Mouse (Mus musculus) splenic B cell, adult 2 months (primary cell): ENCODE measurements around the gene Axdnd1.

Experiments
- DNase-seq: peaks from one replicate; pipeline ENCODE4 v3.0.0-alpha.2; 2011; ENCODE audit warnings: low read depth, low spot score
- H3K27me3 ChIP-seq: 2 replicates; pipeline ENCODE4 v1.6.1; 2012; ENCODE audit warnings: mild to moderate bottlenecking, low read length, moderate library complexity, mixed read lengths; ENCODE audit not compliant: control insufficient read depth, poor library complexity, insufficient read depth, severe bottlenecking
- H3K36me3 ChIP-seq: 2 replicates; pipeline ENCODE4 v1.6.1; 2012; ENCODE audit warnings: mild to moderate bottlenecking, low read length, moderate library complexity, mixed read lengths; ENCODE audit not compliant: control insufficient read depth, poor library complexity, insufficient read depth, severe bottlenecking

Gene Axdnd1

DNA sequence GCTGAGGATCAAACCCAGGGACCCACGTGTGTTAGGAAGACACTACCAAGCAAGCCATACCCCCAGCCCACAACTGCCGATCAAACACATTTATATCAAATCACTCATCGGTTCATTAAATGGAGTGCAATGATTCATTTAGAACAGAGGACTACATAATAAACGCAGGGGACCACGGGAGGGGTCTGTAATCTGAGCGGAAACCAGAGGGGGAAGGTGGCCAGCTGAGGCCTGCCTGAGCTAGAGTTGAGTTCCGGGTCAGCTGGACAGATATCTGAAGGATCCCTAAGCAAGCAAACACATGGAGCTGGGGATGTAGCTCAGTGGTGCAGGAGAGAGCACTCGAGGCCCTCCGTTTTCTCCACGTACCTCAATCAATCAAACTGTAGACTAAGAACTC, 32.9 kb upstream of the Axdnd1 start:
- peaks cover 10% of the 10 kb centered on the region for H3K36me3 ChIP-seq
- DNase-seq: no peak
- H3K27me3 ChIP-seq: no peaks in the 10 kb centered on the region

DNA sequence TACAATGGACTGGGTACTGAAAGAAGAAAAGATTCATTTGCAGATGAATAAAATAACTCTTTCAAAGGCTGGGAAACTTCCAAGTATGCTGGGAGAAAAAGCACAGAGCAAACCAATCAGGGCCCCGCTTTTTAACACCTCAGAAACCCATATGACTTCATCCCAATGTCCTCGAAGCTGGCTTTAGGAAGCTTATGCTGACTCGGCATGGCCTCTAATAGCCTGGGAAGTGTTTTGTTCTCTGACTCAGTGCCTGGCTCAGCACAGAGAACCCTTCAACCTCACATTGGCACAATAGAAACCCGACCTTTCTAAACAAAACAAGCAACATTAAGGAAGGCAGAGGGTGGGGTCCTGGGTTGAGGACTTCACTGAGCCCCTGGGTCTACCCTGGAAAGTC, 29.5 kb upstream of the Axdnd1 start:
- no peak for DNase-seq
- Histone ChIP-seq H3K27me3 (no peaks in the 10 kb centered on the region), H3K36me3 (peaks cover 12% of the 10 kb centered on the region)

DNA sequence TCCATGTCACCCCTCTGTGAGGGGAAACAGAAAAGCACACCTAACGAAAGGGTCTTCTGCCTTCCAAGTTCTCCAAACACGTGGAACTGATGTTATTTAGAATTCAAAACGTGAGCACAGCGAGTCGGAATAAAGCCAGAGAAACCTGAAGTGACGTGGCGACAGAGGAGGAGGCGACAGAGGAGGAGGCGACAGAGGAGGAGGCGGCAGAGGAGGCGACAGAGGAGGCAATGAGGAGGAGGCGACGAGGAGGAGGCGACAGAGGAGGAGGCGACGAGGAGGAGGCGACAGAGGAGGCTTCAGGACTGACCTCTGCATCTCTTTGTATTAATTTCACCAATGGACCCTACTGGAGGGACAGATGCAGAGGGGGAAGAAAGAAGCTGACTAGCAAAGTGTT, 28.7 kb upstream of the Axdnd1 start:
- DNase-seq: no peak
- Histone ChIP-seq H3K36me3 (peaks cover 10% of the 10 kb centered on the region), H3K27me3 (no peaks in the 10 kb centered on the region)

DNA sequence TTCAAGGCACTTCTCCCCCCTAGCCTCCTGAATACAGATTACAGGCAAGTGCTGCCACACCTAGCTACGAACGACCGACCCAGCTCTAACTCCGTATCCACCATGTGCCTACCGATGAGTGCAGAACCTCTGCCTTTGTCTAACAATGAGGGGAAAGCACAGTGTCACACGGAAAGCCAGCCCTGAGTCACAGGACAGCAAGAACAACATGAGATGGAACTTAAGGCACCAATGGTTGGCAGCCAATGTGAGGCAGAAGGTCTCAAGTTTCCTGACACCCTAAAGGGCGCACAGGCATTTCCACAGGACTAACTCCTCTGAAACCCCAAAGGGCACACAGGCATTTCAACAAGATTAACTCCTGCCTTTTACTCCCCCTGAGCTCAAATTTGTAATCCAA, 28.1 kb upstream of the Axdnd1 start:
- no peak for DNase-seq
- H3K27me3 ChIP-seq: no peaks in the 10 kb centered on the region
- H3K36me3 ChIP-seq: peaks cover 10% of the 10 kb centered on the region

DNA sequence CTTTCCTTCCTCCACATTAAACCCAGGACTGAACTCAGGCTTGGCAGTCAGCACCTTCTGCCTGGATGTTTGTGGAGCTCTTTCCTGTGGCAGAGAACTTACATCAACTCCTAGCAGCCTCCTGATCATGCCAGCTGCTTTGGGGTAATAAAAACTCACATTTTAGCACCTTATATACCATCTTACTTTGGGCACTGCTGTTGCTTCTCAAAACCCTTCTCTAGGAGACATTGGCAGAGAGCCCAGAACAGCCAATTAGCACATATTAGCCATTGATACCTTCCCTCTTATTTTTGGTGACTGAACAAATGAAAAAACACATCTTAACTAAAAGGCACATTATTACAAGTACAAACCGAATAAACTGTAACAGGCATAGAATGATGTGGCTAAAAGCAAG, 24.1 kb upstream of the Axdnd1 start:
- Histone ChIP-seq H3K36me3 (peaks cover 15% of the 10 kb centered on the region), H3K27me3 (no peaks in the 10 kb centered on the region)
- no peak for DNase-seq

DNA sequence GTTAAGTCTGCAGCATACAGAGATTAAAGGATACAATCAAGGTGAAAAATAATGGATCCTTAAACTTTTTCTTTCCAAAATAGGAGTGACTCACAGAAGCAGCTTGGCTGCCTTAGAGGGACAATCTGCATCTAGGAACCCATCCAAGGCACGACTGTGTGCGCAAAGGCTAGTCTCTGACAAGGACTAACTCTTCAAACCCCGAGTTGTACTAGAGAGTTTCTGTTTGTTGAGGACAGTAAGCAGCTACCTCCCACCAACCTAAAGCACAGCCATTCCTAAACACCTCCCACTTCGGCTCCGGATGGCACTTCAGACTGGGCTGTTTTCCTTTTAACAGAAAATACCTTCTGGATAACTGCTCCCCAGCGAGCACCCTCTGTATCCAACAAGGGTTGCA, 21.8 kb upstream of the Axdnd1 start:
- Histone ChIP-seq H3K27me3 (no peaks in the 10 kb centered on the region), H3K36me3 (peaks cover 14% of the 10 kb centered on the region)
- DNase-seq: no peak

DNA sequence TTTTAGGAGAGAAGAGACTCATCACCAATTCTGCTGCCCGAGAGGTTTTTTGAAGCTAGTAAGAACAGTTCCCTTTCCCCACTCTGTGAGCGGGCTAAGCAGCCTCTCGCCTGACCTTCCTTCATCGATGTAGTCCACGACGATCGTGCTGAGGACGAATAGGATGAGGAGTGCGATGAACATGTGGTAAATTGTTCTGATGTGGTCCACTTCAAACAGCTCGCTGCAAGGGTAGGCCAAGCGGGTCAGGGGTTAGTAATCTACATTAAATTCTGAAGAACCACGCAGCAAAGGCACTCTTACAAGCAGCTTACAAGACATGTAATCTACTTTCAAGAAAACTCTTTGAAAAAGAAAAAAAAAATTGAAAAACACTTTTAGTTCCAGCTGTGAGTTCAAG, 21.3 kb upstream of the Axdnd1 start:
- DNase-seq: no peak
- Histone ChIP-seq H3K36me3 (peaks cover 14% of the 10 kb centered on the region), H3K27me3 (no peaks in the 10 kb centered on the region)

DNA sequence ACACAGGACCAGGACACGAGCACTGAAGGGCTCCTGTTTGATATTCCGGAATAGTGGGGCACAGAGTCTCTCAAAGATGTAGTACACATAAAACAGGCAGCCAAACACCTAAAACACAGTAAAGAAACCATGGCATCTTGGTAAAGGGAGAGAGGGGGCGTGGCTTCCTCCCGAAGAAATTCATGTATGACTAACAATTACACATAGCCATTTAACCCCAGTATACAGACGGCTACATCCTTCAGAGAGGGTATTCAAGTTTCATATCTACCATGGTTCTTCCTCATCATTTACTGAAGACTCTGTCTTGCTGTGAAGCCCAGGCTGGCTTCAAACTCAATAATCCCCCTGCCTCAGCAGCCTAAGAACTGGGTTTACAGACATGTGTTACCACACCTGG, 16.8 kb upstream of the Axdnd1 start:
- peaks cover 10% of the 10 kb centered on the region for H3K36me3 ChIP-seq
- H3K27me3 ChIP-seq: no peaks in the 10 kb centered on the region
- DNase-seq: peak; percentile 38

DNA sequence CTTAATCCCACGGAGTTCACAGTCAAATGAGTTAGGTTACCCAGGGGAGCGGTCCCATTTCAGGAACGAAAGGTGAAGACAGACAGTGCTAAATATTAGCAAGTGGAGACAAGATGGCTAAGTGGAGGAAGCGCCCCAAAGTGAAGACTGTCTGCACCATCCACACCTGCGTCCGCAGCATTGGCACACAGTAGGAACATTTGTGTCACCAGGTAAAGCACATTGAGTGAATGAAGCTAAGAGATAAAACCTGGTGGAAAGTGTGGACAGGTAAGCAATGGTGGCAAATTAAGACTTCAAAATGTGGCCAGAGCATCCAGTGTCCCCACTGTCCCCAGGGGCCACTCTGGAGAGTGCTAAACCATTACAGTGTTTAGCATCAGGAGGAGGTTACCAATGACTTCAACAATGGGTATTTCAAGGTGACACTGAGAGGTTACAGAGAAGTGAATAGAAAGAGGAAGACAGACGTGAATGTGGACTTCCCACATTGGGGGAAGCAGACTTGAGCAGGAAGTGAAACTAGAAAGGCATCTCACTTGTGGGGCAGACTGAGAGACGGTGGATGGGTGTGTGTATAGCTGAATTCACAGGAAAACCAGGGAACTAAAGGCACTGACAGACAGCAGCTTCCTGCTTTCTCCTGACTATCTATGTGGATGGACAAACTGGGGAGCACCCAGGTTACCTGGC, 16.2 kb upstream of the Axdnd1 start:
- peak; percentile 88 for DNase-seq
- no peaks in the 10 kb centered on the region for H3K27me3 ChIP-seq
- H3K36me3 ChIP-seq: peaks cover 11% of the 10 kb centered on the region

DNA sequence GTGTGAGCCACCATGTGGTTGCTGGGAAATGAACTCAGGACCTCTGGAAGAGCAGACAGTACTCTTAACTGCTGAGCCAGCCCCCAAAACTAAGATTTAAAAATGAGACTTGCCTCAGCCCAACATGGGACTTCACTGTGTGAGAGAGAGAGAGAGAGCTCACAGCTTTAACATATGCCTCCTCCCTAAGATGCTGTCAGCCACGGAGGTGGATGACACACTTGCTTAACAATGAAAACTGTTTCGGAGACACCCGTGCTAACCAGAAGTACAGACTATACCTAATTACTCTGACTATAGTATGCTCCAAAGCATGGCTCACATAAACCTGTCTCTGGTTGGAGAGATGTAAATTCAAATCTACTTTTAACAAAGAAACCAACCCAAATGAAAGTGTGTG, 12.5 kb upstream of the Axdnd1 start:
- H3K27me3 ChIP-seq: no peaks in the 10 kb centered on the region
- H3K36me3 ChIP-seq: peaks cover 8% of the 10 kb centered on the region
- no peak for DNase-seq

DNA sequence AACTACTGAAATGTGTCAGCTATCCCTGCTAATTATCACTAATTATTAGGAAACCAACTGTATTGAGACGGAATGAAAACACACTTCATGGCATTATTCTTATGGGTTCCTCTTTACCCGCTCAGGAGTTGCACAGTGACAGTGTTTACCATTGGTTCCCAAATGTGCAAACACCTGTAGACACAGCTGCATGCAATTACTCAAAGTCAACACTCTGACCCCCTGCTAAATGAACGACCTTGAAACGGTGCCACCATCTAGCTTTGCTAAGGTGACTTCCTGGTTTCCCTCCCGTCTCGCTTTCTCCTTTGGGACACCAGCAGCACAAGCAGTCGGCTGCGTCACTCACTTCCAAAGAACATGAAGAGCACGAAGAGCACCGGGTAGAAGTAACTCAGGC, 11.5 kb upstream of the Axdnd1 start:
- Histone ChIP-seq H3K36me3 (peaks cover 8% of the 10 kb centered on the region), H3K27me3 (no peaks in the 10 kb centered on the region)
- DNase-seq: no peak

DNA sequence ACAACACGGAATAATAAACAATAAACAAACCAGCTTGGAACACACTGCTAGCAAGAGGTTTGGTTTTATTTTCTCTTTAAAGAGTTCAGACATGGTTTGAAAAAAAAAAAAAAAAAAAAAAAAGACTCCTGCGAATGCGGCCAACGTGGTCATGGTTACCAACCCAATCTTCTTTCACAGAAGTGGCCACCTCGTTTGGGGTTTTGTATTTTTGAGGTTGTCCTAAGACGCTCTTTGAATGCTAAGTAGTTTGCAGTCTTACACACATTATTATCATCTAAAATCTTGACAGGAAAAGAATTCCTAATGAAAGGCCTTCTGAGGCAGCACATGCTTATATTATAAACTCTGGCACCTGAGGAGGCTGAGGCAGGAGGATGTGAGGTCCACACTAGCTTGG, 7.5 kb upstream of the Axdnd1 start:
- Histone ChIP-seq H3K27me3 (no peaks in the 10 kb centered on the region), H3K36me3 (peaks cover 6% of the 10 kb centered on the region)
- no peak for DNase-seq

DNA sequence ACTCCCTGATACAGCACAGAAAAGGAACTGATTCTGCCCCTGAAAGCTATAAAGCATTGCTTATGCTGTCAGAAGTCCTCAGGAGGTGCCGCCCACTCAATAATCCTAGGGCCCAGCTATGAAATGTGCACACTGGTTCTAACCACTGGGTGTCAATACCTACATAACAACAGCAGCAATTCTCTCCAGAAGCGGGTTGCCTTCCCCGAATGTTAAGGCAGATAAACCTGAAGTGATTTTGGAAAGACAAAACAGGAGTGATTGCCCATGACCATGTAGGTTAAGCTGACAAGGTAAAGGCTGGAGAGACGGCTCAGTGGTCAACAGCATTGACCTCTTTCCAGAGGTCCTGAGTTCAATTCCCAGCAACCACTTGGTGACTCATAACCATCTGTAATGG, 4.8 kb upstream of the Axdnd1 start:
- no peak for DNase-seq
- Histone ChIP-seq H3K36me3 (peaks cover 2% of the 10 kb centered on the region; the same call in 1 of the 2 replicates), H3K27me3 (no peaks in the 10 kb centered on the region)

DNA sequence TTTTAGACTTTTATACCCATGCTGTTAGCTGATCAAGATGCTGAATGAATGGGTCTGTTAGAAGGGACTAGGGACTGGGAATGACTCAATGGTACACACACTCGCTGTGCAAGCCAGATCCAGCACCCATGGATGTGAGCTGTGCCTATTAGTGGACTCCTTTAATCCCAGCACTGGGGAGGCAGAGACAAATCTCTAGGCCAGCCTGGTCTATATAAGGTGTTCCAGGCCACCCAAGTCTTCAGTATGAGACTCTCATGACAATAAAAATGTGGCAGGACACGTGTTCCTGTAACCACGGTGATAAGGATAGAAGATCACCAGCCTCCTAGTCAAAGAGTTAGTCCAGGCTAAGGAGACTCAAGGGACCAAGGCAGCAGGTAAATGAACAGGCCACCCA, 3.1 kb upstream of the Axdnd1 start:
- DNase-seq: no peak
- H3K36me3 ChIP-seq: no peaks in the 10 kb centered on the region
- H3K27me3 ChIP-seq: no peaks in the 10 kb centered on the region

DNA sequence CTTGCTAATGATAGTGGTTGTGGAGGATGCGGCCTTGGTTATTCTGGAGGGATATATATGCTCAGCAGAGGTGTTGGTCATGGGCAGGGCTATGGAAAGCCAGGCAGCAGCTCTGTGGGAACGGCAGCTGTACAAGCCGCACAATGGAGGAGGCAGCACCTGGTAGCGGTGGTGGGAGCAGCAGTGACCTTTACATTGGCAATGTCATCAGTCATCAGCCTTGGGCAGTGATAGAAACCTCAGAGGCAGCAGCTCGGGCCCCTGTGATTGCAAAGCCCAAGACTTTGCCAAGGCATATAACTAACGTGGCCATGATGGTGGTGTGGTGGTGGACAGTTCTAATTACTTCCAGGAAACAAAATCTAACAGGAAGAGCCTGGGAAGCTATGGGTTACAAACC, 2.5 kb upstream of the Axdnd1 start:
- DNase-seq: no peak
- H3K36me3 ChIP-seq: no peaks in the 10 kb centered on the region
- no peaks in the 10 kb centered on the region for H3K27me3 ChIP-seq

DNA sequence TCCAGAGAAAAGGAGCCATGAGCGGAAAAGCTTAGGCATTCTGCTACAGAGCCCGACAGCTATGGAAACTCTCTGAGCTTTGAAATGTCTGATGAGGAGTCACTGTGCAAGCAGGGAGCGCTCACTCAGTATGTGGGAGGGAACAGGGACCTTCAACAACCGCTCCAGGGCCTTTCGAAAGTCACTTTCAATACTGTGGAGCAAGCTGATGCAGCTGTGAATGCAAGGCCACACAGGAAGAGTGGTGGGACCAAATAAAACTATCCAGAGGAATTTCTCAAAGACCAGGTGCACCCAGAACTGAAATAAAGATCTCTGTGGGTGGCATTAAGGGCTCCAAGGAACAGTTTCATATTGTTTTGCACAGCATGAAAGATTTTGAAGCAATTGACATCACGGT, 1.9 kb upstream of the Axdnd1 start:
- DNase-seq: no peak
- H3K27me3 ChIP-seq: no peaks in the 10 kb centered on the region
- H3K36me3 ChIP-seq: no peaks in the 10 kb centered on the region
